Mouse (Mus musculus): ENCODE measurements at regions not wholly inside any gene's neighbourhood (a gene's known extent, or its start where the extent isn't known, plus 50 kb on each side); places are given as distances from the start of the nearest gene placed in this dataset.

GRCm38 (mm10) chr1:61187381-61188100 is 209.8 kb downstream of the Icos start:
- Histone ChIP-seq H3K36me3 (ENCODE audit: control insufficient read depth, insufficient read depth, low read length) (peaks cover 1% of the 10 kb centered on the region), H3K27me3 (ENCODE audit: control insufficient read depth, insufficient read depth, low read length) (no peaks in the 10 kb centered on the region), H3K4me3 (no peak overlapping the region), H3K4me1 (ENCODE audit: control insufficient read depth, insufficient read depth, low read length) (peaks cover 5% of the 10 kb centered on the region), H3K27ac (peak overlapping the region; percentile 8), H3K9ac (ENCODE audit: low read depth, low read length) (no peak overlapping the region), H3K79me2 (replicated peaks; ENCODE audit: control insufficient read depth, insufficient read depth, low read length) (no peaks in the 10 kb centered on the region)
- 57% methylated on average over 6 of the region's 6 CpGs for whole genome bisulfite sequencing
- peak in 1 of 2 experiments; percentile 30 for DNase-seq
- intact Hi-C loops (cut with DNase I): loop anchor here (10.0 kb wide), 2 partner anchors 1747 to 1777 kb away; no protein-coding TSS in a partner anchor
- TF ChIP-seq EP300 (IDR thresholded peaks at IDR 0.05; ENCODE audit: insufficient read depth, low read depth, low read length) (no peak), POLR2A (IDR thresholded peaks at IDR 0.05; ENCODE audit: insufficient read depth, low read depth, low read length) (no peak), CTCF (IDR thresholded peaks at IDR 0.05) (no peak)

- Histone ChIP-seq H3K27me3 (ENCODE audit: control insufficient read depth, insufficient read depth, low read length) (no peaks in the 10 kb centered on the region), H3K79me2 (replicated peaks; ENCODE audit: control insufficient read depth, insufficient read depth, low read length) (no peaks in the 10 kb centered on the region), H3K36me3 (ENCODE audit: control insufficient read depth, insufficient read depth, low read length) (peaks cover 1% of the 10 kb centered on the region), H3K4me1 (ENCODE audit: control insufficient read depth, insufficient read depth, low read length) (peaks cover 6% of the 10 kb centered on the region), H3K4me3 (no peak overlapping the region), H3K27ac (no peak overlapping the region), H3K9ac (ENCODE audit: low read depth, low read length) (no peak overlapping the region)
- DNase-seq: no peak
- TF ChIP-seq CTCF (IDR thresholded peaks at IDR 0.05): no peak
- no peak for TF ChIP-seq EP300 (IDR thresholded peaks at IDR 0.05; ENCODE audit: insufficient read depth, low read depth, low read length)
- TF ChIP-seq POLR2A (IDR thresholded peaks at IDR 0.05; ENCODE audit: insufficient read depth, low read depth, low read length): no peak
- intact Hi-C loops (cut with DNase I): no loop called here
- 73% methylated on average over 3 of the region's 3 CpGs for WGBS
Observed at GRCm38 (mm10) chr1:61190921-61191320, 213.2 kb downstream of the Icos start.

- H3K79me2 ChIP-seq (replicated peaks; ENCODE audit: control insufficient read depth, insufficient read depth, low read length): no peaks in the 10 kb centered on the region
- 88% methylated on average over 3 of the region's 3 CpGs for WGBS
- no peak for TF ChIP-seq EP300 (IDR thresholded peaks at IDR 0.05; ENCODE audit: insufficient read depth, low read depth, low read length)
- no peak for TF ChIP-seq CTCF (IDR thresholded peaks at IDR 0.05)
- no peak for TF ChIP-seq POLR2A (IDR thresholded peaks at IDR 0.05; ENCODE audit: insufficient read depth, low read depth, low read length)
Observed at GRCm38 (mm10) chr1:61198549-61199062, 220.9 kb downstream of the Icos start.

DNA sequence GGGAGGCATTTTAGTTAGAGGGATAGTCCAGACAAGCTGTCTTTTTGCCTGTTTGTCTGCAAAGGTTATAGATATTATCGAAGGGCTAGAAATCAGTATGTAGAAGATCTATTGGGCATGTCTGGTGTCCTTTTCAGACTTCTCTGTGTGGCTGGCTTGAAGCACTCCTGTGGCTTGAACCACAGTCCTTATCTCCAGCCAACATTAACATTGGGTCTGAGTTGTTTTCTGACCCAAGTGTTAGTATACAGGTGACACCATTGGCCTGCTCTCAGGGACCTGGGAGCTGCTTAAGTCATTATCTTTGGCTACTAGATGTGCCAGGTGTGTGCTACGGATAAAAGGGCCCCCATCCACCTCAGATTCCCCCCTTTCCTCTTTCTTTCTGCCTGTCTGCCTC is 223.3 kb downstream of the Icos start:
- Histone ChIP-seq H3K27me3 (ENCODE audit: control insufficient read depth, insufficient read depth, low read length) (no peaks in the 10 kb centered on the region), H3K4me3 (no peak overlapping the region), H3K9ac (ENCODE audit: low read depth, low read length) (no peak overlapping the region), H3K4me1 (ENCODE audit: control insufficient read depth, insufficient read depth, low read length) (peaks cover 6% of the 10 kb centered on the region), H3K27ac (no peak overlapping the region), H3K36me3 (ENCODE audit: control insufficient read depth, insufficient read depth, low read length) (peaks cover 3% of the 10 kb centered on the region), H3K79me2 (replicated peaks; ENCODE audit: control insufficient read depth, insufficient read depth, low read length) (no peaks in the 10 kb centered on the region)
- intact Hi-C loops (cut with DNase I): loop anchor here (10.0 kb wide), 1 partner anchor 74 kb away; no protein-coding TSS in a partner anchor
- TF ChIP-seq POLR2A (IDR thresholded peaks at IDR 0.05; ENCODE audit: insufficient read depth, low read depth, low read length) (no peak), EP300 (IDR thresholded peaks at IDR 0.05; ENCODE audit: insufficient read depth, low read depth, low read length) (no peak), CTCF (IDR thresholded peaks at IDR 0.05) (no peak)
- DNase-seq: no peak
- 80% methylated on average over 2 of the region's 2 CpGs for WGBS

More at GRCm38 (mm10) chr1:61198549-61199062, 220.9 kb downstream of the Icos start:
- no peaks in the 10 kb centered on the region for H3K27me3 ChIP-seq (ENCODE audit: control insufficient read depth, insufficient read depth, low read length)
- DNase-seq: no peak
- intact Hi-C loops (cut with DNase I): no loop called here
- H3K9ac ChIP-seq (ENCODE audit: low read depth, low read length): no peak overlapping the region
- no peak overlapping the region for H3K4me3 ChIP-seq
- no peaks in the 10 kb centered on the region for H3K36me3 ChIP-seq (ENCODE audit: control insufficient read depth, insufficient read depth, low read length)
- peaks cover 2% of the 10 kb centered on the region for H3K4me1 ChIP-seq (ENCODE audit: control insufficient read depth, insufficient read depth, low read length)
- no peak overlapping the region for H3K27ac ChIP-seq

DNA sequence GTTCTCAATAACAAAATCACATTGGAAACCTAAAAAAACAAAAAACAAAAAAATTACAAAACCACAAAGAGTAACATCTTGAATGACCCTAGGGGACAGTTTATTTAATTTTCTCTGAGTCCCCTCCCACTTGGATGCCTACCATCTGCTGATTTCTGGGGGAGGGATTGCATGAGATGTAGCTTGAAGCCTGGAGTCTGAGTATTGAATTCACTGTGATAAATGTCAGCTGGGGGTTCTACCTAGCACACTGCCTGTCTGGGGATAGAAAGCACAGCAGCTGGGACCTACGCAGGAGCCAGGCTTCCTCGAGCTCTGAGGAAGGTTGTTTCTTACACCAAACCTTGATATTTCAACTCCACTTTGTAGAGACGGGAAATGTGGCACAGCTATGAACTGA is 224.4 kb downstream of the Icos start:
- DNase-seq: no peak
- intact Hi-C loops (cut with DNase I): loop anchor here (10.0 kb wide), 1 partner anchor 73 kb away; no protein-coding TSS in a partner anchor
- Histone ChIP-seq H3K79me2 (replicated peaks; ENCODE audit: control insufficient read depth, insufficient read depth, low read length) (no peaks in the 10 kb centered on the region), H3K27ac (no peak overlapping the region), H3K27me3 (ENCODE audit: control insufficient read depth, insufficient read depth, low read length) (no peaks in the 10 kb centered on the region), H3K4me1 (ENCODE audit: control insufficient read depth, insufficient read depth, low read length) (peaks cover 8% of the 10 kb centered on the region), H3K4me3 (no peak overlapping the region), H3K36me3 (ENCODE audit: control insufficient read depth, insufficient read depth, low read length) (peaks cover 7% of the 10 kb centered on the region), H3K9ac (ENCODE audit: low read depth, low read length) (no peak overlapping the region)
- WGBS: 88% methylated on average over 3 of the region's 3 CpGs
- TF ChIP-seq CTCF (IDR thresholded peaks at IDR 0.05): no peak
- TF ChIP-seq POLR2A (IDR thresholded peaks at IDR 0.05; ENCODE audit: insufficient read depth, low read depth, low read length): no peak
- no peak for TF ChIP-seq EP300 (IDR thresholded peaks at IDR 0.05; ENCODE audit: insufficient read depth, low read depth, low read length)

DNA sequence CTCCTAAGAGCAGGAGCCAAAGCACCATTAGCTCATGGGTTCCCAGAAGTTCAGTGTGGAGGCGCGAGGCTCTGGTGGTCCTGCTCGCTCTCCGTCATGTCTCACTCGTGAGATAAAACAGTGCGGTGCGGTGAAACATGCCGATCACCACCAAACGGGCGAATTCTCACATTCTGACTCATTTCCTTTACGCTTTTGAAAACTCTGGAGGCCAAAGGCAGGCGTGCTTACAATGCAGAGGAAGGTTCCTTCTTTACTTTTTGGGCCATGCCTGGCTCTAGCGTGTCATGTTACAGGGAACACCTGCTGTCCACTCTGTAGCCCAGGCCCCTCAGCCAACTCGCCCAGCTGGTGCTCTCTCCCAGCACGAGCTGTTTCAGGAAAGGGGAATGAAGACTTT is 225.4 kb downstream of the Icos start:
- intact Hi-C loops (cut with DNase I): loop anchor here (10.0 kb wide), 1 partner anchor 72 kb away; no protein-coding TSS in a partner anchor
- Histone ChIP-seq H3K27me3 (ENCODE audit: control insufficient read depth, insufficient read depth, low read length) (no peaks in the 10 kb centered on the region), H3K36me3 (ENCODE audit: control insufficient read depth, insufficient read depth, low read length) (peaks cover 11% of the 10 kb centered on the region), H3K27ac (peak overlapping the region; percentile 47; the same call in 1 of the 2 replicates), H3K79me2 (replicated peaks; ENCODE audit: control insufficient read depth, insufficient read depth, low read length) (no peaks in the 10 kb centered on the region), H3K9ac (ENCODE audit: low read depth, low read length) (no peak overlapping the region), H3K4me1 (ENCODE audit: control insufficient read depth, insufficient read depth, low read length) (peaks cover 10% of the 10 kb centered on the region), H3K4me3 (no peak overlapping the region)
- DNase-seq: peak; percentile 42 to 52
- 21% methylated on average over 15 of the region's 15 CpGs for WGBS
- TF ChIP-seq CTCF (IDR thresholded peaks at IDR 0.05): no peak
- TF ChIP-seq EP300 (IDR thresholded peaks at IDR 0.05; ENCODE audit: insufficient read depth, low read depth, low read length): no peak
- TF ChIP-seq POLR2A (IDR thresholded peaks at IDR 0.05; ENCODE audit: insufficient read depth, low read depth, low read length): no peak

All from heart, adult 2 months (tissue).